Mouse (Mus musculus): ENCODE measurements around the gene Hist1h2bk.
"Not testable (repeated sequence)": the region's sequence is repeated elsewhere in the genome, so short reads cannot be mapped to it uniquely, and the experiment has no call there.

GRCm38 (mm10) chr13:22035267-22036148, at the start of gene Hist1h2bk, which contains the start of gene Hist1h2ah:
- TF ChIP-seq POLR2A (IDR thresholded peaks at IDR 0.05; ENCODE audit: borderline replicate concordance, extremely low read depth, low read depth, low read length); CTCF (IDR thresholded peaks at IDR 0.05; ENCODE audit: insufficient read depth, low read length): not testable (repeated sequence)
